Comparison of ENCODE assay signal across 22 mouse cellular contexts in genomic region chr6:129318395-129318794, GRCm38 (mm10). TPM values are rescaled to one million over a fixed set of nuclear protein-coding genes. Genes with fewer than 3 reads are reported as not detected.
DNase-seq lines count a peak whose midpoint lies in the region; ATAC-seq and TF ChIP-seq lines count a peak whose summit lies in the region.
"Had no signal": no experiment of that assay in that cellular context is flagged by ENCODE, and none has a peak within 500 bp of the region (broad histone marks: within the 10 kb centered on the region; RNA-seq: fewer than 3 reads in every experiment).

No protein-coding gene starts in this region.

- WGBS in spleen, adult 2 months, result 45% methylated on average over 1 of the region's 1 CpGs
- 53% methylated on average over 1 of the region's 1 CpGs for WGBS in midbrain, embryonic 15.5 days

- H3K36me3 ChIP-seq in spleen, adult 2 months (ENCODE audit: control insufficient read depth, insufficient read depth, low read length), result no peaks in the 10 kb centered on the region
- H3K36me3 ChIP-seq in midbrain, embryonic 15.5 days (replicated peaks), result no peaks in the 10 kb centered on the region
- H3K36me3 ChIP-seq: hindbrain, embryonic 13.5 days; liver, embryonic 13.5 days had no signal

- peak in 1 of 2 experiments; percentile 32 for DNase-seq in spleen, adult 2 months (ENCODE audit: low read depth in 1 of 2, low spot score in 2 of 2)
- no peak for DNase-seq in spleen, postnatal 14 days (ENCODE audit: low spot score in 2 of 2)
- peak; percentile 6 for DNase-seq in R1 (ENCODE audit: low read depth, low spot score)
- DNase-seq in gastrocnemius, adult 8-10 months (ENCODE audit: low spot score in 2 of 2), result no peak
- no peak for DNase-seq in frontal cortex, postnatal 25 days (ENCODE audit: low spot score in 2 of 2)
- DNase-seq: adrenal gland, adult 2 months; cerebellum, adult 8-10 months; heart, adult 18-20 months; kidney, adult 8-10 months; left cerebral cortex, postnatal 4 days; liver, embryonic 13.5 days; lung, postnatal 14 days had no signal

- no peak overlapping the region for H3K4me3 ChIP-seq in spleen, adult 2 months (ENCODE audit: extremely low read depth, insufficient read depth, insufficient read length)
- H3K4me3 ChIP-seq in midbrain, embryonic 15.5 days, result no peak overlapping the region
- H3K4me3 ChIP-seq: hindbrain, embryonic 13.5 days; liver, embryonic 13.5 days had no signal

- H3K27ac ChIP-seq in spleen, adult 2 months (ENCODE audit: insufficient read depth, low read length), result no peak overlapping the region
- no peak overlapping the region for H3K27ac ChIP-seq in midbrain, embryonic 15.5 days
- H3K27ac ChIP-seq: hindbrain, embryonic 13.5 days; liver, embryonic 13.5 days had no signal

- no peak overlapping the region for H3K9ac ChIP-seq in midbrain, embryonic 15.5 days
- H3K9ac ChIP-seq: hindbrain, embryonic 13.5 days; liver, embryonic 13.5 days had no signal

- ATAC-seq in neutrophil, adult 5-6 weeks (ENCODE audit: extremely low read depth, insufficient number of reproducible peaks, low FRiP score, poor library complexity, severe bottlenecking), result peak; percentile 19; the same call in 1 of the 2 replicates
- ATAC-seq in midbrain, embryonic 15.5 days (replicated peaks), result no peak
- ATAC-seq: forebrain, embryonic 14.5 days had no signal

- TF ChIP-seq CTCF in spleen, adult 2 months (IDR thresholded peaks at IDR 0.05; ENCODE audit: extremely low read depth, insufficient read depth, insufficient read length, insufficient replicate concordance), result peak; percentile 52; the same call in 1 of the 2 replicates

- peaks cover 9% of the 10 kb centered on the region; the same call in 1 of the 2 replicates for H3K4me1 ChIP-seq in spleen, adult 2 months (ENCODE audit: control insufficient read depth, insufficient read depth, insufficient read length)
- H3K4me1 ChIP-seq in midbrain, embryonic 15.5 days, result no peaks in the 10 kb centered on the region
- H3K4me1 ChIP-seq: hindbrain, embryonic 13.5 days; liver, embryonic 13.5 days had no signal

- no peak for TF ChIP-seq POLR2A in spleen, adult 2 months (IDR thresholded peaks at IDR 0.05; ENCODE audit: low read depth, low read length)

- no peaks in the 10 kb centered on the region for H3K27me3 ChIP-seq in spleen, adult 2 months (ENCODE audit: control insufficient read depth, insufficient read depth, low read length)
- no peaks in the 10 kb centered on the region for H3K27me3 ChIP-seq in midbrain, embryonic 15.5 days (replicated peaks)
- H3K27me3 ChIP-seq: hindbrain, embryonic 13.5 days; liver, embryonic 13.5 days had no signal

- H3K9me3 ChIP-seq in midbrain, embryonic 15.5 days, result no peaks in the 10 kb centered on the region
- H3K9me3 ChIP-seq: hindbrain, embryonic 13.5 days; liver, embryonic 13.5 days had no signal

- no peak overlapping the region for H3K4me2 ChIP-seq in midbrain, embryonic 15.5 days
- H3K4me2 ChIP-seq: hindbrain, embryonic 13.5 days; liver, embryonic 13.5 days; midbrain, embryonic 11.5 days had no signal

RNA-seq across cellular contexts. Expression of gene 4922502D21Rik, which starts 13.2 kb away (rescaled TPM):
- not detected in 2 replicates for polyA plus RNA-seq in spleen, adult 2 months (2012; rRNA removed)
- 0.37 TPM in 1 of 2 replicates, not detected in the other for total RNA-seq in neutrophil, adult 5-6 weeks (2017)
- not detected for total RNA-seq in gastrocnemius, adult 8-10 months (2022)
- polyA plus RNA-seq in midbrain, embryonic 15.5 days (2015; fragmentation: Nextera tagmentation; extraction: Ambion mirVana), result not detected in 2 replicates
- total RNA-seq: adrenal gland, adult 2 months; gastrocnemius, adult 18-20 months; heart, adult 18-20 months; layer of hippocampus, postnatal 25 days; left cerebral cortex, postnatal 4 days had no signal
- polyA plus RNA-seq: adrenal gland, adult 2 months; forebrain, embryonic 14.5 days; heart, embryonic 16.5 days; hindbrain, embryonic 13.5 days; large intestine, adult 2 months; liver, embryonic 13.5 days; midbrain, embryonic 11.5 days; stomach, embryonic 16.5 days had no signal

RNA-seq across cellular contexts. Expression of gene Clec12a, which starts 24.1 kb away (rescaled TPM):
- polyA plus RNA-seq in spleen, adult 2 months (2012; rRNA removed), result 5.3 and 6.8 TPM in 2 replicates
- 59.1 and 63.0 TPM in 2 replicates for total RNA-seq in neutrophil, adult 5-6 weeks (2017)
- total RNA-seq in gastrocnemius, adult 8-10 months (2022), result under 1 TPM in 3 of 4 experiments, not detected in 1; 0.13 to 0.61 (median 0.22) TPM
- 0.17 and 0.38 TPM in 2 replicates for polyA plus RNA-seq in midbrain, embryonic 15.5 days (2015; fragmentation: Nextera tagmentation; extraction: Ambion mirVana)
- total RNA-seq: layer of hippocampus, postnatal 25 days had no signal

RNA-seq across cellular contexts. Expression of gene Cd69, which starts 43.2 kb away (rescaled TPM):
- polyA plus RNA-seq in spleen, adult 2 months (2012; rRNA removed), result 4.4 and 5.0 TPM in 2 replicates
- 295 and 306 TPM in 2 replicates for total RNA-seq in neutrophil, adult 5-6 weeks (2017)
- total RNA-seq in gastrocnemius, adult 8-10 months (2022), result not detected
- not detected in 2 replicates for polyA plus RNA-seq in midbrain, embryonic 15.5 days (2015; fragmentation: Nextera tagmentation; extraction: Ambion mirVana)
- total RNA-seq: layer of hippocampus, postnatal 25 days; left cerebral cortex, postnatal 4 days had no signal
- polyA plus RNA-seq: adrenal gland, adult 2 months; forebrain, embryonic 14.5 days; hindbrain, embryonic 13.5 days; midbrain, embryonic 11.5 days had no signal

Comparison
In these comparisons a context has a peak if more than half of its experiments do, and no peak if none do; other contexts are left out.
1. RNA of gene Clec12a, which starts 24.1 kb away (total RNA-seq): 59.1 to 63.0 TPM in neutrophil, adult 5-6 weeks; 0.13 to 0.61 TPM in gastrocnemius, adult 8-10 months; every median in the first group is over 10 times any median in the second.
2. RNA of gene Cd69, which starts 43.2 kb away (total RNA-seq): 295 to 306 TPM in neutrophil, adult 5-6 weeks; not detected in gastrocnemius, adult 8-10 months; every median in the first group is over 100 times any median in the second.